Mouse (Mus musculus): Measurements from ENCODE around the gene 4931422A03Rik.
"Not testable (repeated sequence)": the region's sequence is repeated elsewhere in the genome, so short reads cannot be mapped to it uniquely, and the experiment has no call there.

4931422A03Rik gene

DNA sequence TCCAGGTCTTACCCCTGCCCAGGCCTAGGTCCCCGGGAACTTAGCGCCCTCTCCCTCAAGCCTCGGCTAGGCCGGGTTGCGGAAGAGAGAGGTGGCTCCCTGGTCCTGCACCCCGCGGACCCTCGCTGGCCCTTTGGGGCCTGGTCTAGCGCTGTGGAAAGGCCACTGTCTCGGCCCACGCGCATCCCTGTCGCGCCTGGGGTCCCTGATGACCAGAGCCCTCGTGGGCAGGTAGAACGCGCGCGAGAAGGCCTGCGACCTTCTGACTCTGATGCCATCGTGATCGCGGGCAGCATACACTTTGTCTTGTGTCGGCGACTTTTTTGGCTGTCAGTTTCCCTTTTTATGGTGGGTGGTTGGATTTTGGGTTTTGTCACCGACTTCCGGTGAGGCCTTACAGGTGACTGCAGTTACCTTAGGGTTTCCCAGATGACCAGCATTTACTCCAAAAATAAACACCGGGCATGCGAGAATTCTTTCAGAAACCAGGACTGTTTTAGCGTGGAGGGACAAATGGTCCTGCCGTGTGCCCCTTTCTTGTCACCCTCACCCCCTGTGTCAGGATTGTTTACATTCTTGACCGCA, at the start of gene 4931422A03Rik:
TSS of gene 4931422A03Rik (minus strand) at position 223 of the 585 bp plus-strand sequence.
- no peak for DNase-seq (ENCODE audit: extremely low spot score, low read depth, low spot score)

- DNase-seq (ENCODE audit: extremely low spot score, low read depth, low spot score) = no peak
These were observed 41.6 kb upstream of the 4931422A03Rik start, which contains the start of gene Cd59b for GRCm38 (mm10) chr2:104069704-104070185. TSS of gene Cd59b (plus strand) at chr2:104069849.

DNA sequence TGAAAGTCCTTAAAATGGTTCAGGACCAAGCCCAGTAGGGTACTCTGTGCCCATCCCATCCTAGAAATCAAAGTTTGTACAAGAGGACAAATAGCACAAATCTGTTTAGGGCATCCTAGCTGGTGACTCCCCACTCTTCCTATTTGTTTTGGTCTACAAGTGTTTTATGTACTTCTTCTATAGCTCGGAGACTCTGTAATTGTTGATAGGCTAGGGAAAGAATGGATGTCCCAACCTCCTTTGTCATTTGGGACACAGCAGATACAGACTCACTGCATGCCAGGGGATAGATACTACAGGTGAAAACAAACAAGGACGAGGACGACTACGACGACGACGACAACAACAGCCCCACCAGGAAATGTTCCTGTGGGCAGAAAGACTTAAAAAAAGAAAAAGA, 40.3 kb upstream of the 4931422A03Rik start, which contains the start of gene Gm10799:
TSS of gene Gm10799 (minus strand) at position 101 of the 400 bp plus-strand sequence.
- not testable (repeated sequence) for DNase-seq (ENCODE audit: extremely low spot score, low read depth, low spot score)

GRCm38 (mm10) chr2:104065526-104065925, 37.4 kb upstream of the 4931422A03Rik start, which contains the start of gene Gm10912:
TSS of gene Gm10912 (plus strand) at chr2:104065826.
- not testable (repeated sequence) for DNase-seq (ENCODE audit: extremely low spot score, low read depth, low spot score)

- DNase-seq (ENCODE audit: extremely low spot score, low read depth, low spot score) = no peak
These were observed 36.0 kb upstream of the 4931422A03Rik start for GRCm38 (mm10) chr2:104064152-104064551.

DNA sequence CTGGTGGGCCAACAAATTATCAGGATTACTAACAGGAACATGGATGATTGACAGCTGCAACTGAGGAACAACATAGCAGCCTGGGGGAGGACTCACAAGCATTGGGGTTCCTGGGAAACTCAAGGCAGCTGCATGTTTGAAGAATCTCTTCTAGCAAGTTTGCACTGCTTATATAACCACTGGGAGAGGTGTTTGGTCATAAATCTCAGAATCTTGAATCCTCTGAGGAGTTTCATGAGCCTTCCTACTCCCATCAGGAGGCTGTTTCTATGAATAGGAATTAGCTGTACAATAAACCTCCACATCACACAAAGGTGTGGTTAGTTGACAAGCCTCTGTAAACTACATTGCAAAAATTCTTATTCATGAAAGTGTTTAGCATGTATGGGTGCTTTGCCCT, 34.5 kb upstream of the 4931422A03Rik start:
- no peak for DNase-seq (ENCODE audit: extremely low spot score, low read depth, low spot score)

GRCm38 (mm10) chr2:104060996-104061395, 32.8 kb upstream of the 4931422A03Rik start:
- DNase-seq (ENCODE audit: extremely low spot score, low read depth, low spot score) = no peak

DNA sequence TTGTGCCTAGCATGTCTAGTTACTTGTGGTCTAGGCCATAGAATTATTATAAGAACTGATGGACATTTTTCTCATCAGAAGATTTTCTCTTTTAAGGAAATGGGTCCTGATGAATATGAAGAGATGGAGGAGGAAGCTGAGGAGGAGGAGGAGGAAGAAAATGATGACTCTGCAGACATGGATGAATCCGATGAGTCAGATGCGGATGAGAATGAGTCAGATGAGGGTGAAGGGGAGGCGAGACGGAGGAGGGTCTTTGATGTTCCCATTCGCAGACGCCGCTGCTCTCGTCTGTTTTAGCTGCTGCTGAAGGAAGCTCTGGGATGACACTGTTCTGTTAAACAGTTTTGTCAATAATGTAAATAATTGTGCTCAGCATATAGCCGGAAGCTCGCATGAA, 31.6 kb upstream of the 4931422A03Rik start:
- no peak for DNase-seq (ENCODE audit: extremely low spot score, low read depth, low spot score)

DNA sequence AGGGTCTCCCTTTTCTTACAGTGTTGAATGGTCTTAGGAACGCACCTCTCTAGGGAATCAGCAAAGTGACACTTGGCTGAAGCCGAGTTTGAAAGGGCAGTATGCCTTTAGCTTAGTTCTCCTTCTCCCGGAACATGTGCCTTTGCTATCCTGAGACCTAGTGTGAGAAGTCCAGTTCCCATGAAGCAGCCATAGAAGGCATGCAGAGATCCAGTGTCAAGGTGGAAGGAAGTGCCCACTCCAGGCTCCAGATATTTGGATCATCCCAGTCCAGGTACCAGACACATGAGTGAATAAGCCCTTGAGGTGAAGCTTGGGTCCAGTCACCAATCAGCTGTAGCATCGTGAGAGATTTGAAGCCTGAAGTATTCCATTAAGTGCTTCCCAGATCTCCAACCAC, 30.8 kb upstream of the 4931422A03Rik start:
- no peak for DNase-seq (ENCODE audit: extremely low spot score, low read depth, low spot score)

DNA sequence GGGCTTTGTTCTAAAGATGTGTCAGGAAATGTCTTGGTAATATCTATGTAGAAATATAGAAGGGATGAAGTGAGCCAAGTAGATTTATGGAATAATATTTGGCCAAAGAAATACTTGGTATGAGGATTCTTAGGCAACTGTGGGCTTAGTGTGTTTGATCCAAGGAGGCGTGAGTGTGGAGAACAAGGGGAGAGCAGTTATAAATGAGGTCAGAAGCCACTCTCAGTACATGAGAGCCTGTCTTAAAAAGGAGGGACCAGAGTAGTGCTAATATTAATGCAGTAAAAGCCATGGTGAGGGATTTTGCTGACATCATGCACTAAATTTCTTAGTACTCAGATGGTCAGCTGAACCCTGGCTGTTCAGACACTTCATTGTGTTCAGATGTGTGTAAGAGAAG, 30.2 kb upstream of the 4931422A03Rik start:
- no peak for DNase-seq (ENCODE audit: extremely low spot score, low read depth, low spot score)

DNA sequence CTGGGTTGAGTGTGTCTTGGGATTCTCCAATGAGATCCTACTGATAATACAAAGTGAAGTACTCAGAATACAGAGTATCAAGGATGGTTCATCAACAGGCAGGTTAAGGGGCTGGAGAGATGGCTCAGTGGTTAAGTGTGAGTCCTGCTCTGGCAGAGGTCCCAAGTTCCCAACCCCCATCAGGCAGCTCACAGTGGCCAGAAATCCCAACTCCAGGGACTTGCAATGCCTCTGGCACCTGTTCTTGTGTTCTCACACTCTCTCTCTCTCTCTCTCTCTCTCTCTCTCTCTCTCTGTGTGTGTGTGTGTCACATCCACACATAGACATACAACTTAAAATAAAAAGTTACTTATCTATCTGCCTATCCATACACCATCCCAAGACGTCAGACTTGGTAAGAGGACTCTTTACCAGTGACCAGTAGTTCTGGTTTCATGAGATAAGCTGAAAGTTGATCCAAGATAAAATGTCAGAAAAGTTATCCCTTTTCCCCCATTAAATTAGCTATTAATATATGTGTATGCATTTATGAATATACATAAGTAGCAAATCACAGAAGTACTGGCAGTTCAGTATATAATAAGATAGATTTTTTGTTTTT, 16.4 kb upstream of the 4931422A03Rik start:
- DNase-seq (ENCODE audit: extremely low spot score, low read depth, low spot score) = no peak

DNA sequence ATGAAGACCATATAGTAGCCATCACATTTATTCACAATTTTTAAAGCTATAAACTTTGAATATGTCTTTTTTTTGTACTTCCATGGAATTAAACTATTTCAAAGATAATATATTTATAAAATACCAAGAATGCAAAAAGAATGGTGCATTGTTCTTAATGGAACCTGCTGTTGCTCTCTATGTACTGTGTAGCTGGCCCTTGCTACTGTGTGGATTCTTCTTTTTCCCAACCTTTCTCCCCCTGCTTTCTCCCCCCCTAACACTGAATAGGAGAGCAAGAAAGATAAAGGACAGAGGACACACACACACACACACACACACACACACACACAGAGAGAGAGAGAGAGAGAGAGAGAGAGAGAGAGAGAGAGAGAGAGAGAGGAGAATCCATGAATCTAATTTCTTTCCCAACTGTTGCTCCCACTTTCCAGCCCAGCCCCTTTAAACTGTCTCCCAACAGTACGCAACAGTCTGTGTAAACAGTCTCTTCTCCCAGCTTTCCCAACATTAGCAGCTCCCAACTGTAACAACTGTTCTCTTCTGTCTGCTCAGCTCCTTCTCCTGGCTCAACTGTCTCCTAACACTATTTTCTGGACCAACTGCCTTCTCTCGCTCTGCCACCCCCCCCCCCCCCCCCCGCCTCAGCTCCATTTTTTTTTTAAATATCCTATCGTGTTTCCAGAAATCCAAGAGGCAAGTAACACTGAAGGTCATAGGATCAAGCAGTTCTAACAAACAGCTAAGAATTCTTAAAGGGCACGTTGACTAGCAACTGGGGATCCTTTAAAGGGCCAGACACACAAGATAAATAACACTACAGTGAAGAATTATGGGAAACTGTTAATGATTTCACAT, 15.7 kb upstream of the 4931422A03Rik start:
- no peak for DNase-seq (ENCODE audit: extremely low spot score, low read depth, low spot score)

DNA sequence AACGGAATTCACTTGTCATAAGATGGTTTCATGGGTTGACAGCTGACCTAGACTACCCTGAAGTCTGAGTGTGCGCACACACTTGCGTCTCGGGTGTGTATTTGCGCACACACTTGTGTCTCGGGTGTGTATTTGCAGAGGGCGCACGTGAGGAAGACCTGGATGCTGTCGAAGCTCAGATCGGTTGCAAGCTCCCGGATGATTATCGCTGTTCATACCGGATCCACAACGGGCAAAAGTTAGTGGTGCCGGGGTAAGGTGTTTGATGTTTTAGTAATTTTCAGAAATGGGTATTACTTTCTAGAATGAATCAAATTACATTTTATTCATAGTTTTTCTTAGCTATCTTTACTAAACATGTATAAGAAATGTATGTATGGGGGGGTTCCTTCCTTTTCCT, 14.6 kb upstream of the 4931422A03Rik start:
- no peak for DNase-seq (ENCODE audit: extremely low spot score, low read depth, low spot score)

GRCm38 (mm10) chr2:104041632-104042031, 13.5 kb upstream of the 4931422A03Rik start:
- no peak for DNase-seq (ENCODE audit: extremely low spot score, low read depth, low spot score)

DNA sequence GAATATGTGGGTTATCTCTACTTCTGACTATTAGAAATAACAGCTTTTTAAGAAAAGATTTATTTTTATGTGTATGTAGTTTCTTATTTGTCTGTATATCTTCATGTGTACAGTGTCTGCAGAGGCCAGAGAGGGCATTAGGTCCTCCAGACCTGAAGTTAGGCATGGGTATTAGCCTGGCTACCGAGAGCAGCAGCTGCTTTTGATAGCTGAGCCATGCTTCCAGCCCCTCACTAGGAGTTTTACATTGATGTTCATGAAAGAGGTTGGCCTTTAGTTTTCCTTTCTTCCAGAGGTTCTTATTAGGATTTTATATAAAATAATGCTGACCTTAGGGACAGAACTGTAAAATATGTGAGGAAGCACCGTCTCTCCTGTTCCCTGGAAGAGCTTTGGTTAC, 10.1 kb upstream of the 4931422A03Rik start:
- no peak for DNase-seq (ENCODE audit: extremely low spot score, low read depth, low spot score)

DNA sequence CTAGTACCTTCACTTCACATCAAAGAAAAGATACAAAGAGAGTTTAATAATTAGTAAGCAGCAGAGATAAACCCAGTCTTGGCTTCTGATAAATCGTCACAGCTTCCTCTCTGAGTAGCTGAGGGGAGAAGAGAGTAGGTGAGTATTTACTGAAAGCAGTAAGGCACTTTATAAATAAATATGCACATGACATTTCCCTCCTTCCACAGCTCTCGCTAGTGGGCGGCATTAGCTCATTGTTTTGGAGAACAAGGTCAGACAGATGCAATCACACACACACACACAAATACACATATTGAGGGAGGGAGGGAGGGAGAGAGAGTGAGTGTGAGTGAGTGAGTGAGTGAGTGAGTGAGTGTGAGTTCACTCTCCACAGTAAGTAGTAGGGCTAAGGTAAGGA, 8.2 kb upstream of the 4931422A03Rik start:
- DNase-seq (ENCODE audit: extremely low spot score, low read depth, low spot score) = no peak

DNA sequence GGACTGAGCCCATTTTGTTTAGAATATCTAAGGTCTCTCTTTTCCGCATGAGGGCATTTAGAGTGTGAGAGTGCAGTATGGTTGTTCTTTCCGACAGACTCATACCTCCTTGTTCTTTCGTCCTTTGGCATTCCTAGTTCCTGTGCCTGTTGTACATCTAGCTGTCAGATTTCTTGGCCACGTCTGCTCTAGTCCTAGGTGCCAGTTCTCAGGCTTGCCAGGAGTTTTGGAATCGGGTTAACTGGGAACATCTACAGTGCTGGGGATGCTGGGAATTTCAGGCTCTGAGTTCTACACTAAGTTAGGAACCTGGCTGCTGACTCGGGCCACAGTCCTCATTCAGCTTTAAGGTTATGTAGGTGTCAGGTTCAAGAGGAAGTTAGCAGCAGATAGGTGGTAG, 7.4 kb upstream of the 4931422A03Rik start:
- DNase-seq (ENCODE audit: extremely low spot score, low read depth, low spot score) = no peak

DNA sequence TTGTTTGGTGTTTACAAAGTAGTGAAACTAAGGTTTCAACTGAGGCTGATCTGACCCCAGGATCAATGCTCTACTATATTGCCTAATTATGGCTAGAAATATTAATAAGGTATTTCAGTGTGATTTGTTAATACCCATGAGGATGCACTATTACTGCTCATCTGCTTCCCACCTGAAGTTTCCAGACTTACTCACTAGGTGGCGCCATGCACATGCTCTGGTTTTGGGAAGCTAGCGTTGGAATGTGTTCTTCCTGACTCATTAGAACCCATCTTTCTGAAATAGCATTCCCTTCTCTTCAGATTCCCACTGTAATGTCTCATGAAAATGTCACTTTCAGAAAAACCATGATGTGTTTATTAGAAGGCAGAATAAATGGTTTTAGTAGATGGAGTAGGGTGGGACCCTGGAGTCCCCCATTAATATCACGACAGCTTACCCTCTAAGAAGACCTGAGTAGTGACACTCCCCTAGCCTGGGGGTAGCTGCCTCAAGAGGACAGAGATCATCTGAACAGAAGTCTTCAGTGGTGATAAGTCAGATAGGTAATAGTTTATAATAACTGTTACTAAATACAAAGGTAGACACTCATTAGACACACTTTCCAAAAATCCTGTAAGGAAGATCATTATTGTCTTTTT, 6.8 kb upstream of the 4931422A03Rik start:
- no peak for DNase-seq (ENCODE audit: extremely low spot score, low read depth, low spot score)

DNA sequence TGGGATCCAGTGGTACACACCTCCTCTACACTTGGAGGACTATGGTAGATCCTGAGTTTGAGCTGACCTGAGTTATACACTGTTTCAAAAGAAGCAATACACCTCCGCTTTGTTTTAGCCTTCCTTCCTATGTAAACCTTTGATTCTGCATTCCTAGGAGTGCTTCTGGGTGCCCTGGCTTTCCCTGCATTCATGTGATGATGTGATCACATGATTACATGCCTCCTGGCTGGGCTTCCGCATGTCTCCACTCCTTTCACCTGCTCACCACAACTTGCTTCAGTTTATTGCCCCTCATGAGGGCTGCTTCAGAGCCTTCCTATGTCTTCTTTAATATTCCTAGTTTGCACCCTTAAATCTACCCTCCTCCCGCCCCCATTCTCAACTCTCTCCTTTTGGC, 3.9 kb upstream of the 4931422A03Rik start:
- no peak for DNase-seq (ENCODE audit: extremely low spot score, low read depth, low spot score)

- DNase-seq (ENCODE audit: extremely low spot score, low read depth, low spot score) = no peak
These were observed 2.2 kb upstream of the 4931422A03Rik start for GRCm38 (mm10) chr2:104030381-104030780.

GRCm38 (mm10) chr2:104029074-104029473, 913 bp upstream of the 4931422A03Rik start:
- no peak for DNase-seq (ENCODE audit: extremely low spot score, low read depth, low spot score)
